Mouse (Mus musculus): Measurements from ENCODE around the gene Vipr2.

The Vipr2 gene

DNA sequence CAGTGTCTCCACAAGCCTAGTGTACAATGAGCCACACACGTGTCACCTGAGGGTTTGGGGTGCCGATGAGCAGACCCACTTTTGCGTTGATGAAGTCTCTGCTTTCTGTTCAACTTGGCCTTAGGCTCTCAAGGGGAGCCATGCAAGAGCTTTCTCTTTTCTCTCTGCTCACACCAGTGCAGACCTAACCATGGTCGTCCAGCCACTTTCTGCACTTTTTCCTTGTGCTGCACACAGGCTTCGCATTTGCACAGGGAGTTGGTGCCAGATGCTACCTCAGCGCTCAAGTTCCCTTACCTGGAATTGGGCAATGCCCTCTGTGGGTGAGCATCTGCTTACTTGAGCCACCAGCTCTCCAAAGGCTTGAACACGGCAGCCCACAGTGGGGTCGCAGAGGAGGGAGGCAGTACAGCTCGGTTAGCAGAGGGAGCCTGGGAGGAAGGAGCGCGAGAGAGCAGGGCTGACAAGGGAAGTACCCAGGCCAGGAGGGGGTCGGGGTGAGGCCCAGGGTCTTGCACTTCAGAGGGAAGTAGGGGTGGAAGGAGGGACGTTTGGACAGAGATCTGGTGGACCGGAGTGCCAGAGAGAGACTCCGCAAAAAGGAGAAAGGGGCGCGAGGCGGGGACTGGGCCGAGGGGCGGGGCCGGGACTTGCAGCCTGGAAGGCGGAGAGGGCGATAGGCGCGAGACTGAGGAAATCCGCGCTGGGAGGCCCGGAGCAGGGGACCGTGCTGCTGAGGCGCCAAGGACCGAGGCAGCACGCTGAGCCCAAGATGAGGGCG lies at the start of gene Vipr2:
TSS of gene Vipr2 (plus strand) at position 653 of the 781 bp plus-strand sequence.
- WGBS: 9% methylated on average over 33 of the region's 33 CpGs

DNA sequence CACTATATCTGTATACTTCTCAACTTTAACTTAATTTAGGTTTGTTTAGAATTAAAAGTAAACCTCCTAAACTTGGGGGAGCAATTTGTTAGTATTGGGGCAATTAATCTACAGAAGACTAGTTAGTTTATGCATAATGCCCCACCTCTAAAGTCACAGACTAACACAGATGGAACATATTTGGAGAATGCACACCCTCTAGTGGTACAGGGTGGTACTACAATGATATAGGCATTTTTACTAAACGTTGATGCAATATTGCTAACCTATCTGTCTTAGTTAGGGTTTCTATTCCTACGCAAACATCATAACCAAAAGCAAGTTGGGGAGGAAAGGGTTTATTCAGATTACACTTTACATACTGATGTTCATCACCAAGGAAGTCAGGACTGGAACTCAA lies 49.4 kb upstream of the Vipr2 start:
- WGBS: 48% methylated on average over 2 of the region's 2 CpGs

DNA sequence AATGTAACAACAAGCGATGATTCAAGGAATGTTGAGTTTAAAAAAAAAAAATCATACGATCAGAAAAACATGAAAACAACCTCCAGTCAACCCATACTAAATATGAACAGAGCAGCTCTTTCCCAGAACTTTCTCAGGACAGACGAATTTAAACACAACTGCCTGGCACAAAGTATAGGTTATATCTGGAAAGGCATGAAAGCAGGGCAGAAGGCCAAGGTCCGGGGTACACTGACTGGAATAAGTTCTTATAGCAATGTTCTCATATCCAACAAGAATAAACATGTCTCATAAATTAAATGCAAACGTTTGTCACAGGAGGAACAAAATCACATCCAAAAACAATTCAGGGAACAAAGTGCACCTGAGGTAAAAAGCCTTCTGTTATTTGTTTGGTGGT lies 42.2 kb upstream of the Vipr2 start:
- 58% methylated on average over 5 of the region's 5 CpGs for whole genome bisulfite sequencing

DNA sequence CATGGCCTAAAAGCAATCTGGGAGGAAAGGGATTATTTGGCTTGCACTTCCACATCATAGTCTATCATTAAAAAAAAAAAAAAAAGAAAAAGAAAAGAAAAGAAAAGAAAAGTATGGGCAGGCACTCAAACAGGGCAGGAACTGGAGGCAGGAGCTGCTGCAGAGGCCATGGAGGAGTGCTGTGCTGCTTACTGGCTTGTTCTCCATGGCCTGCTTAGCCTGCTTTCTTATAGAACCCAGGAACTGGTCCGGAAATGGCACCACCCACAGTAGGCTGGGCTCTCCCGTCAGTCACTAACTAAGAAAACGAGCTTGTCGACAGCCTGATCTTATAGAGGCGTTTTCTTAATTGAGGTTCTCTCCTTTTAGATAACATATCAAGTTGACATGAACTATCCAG lies 32.7 kb upstream of the Vipr2 start:
- WGBS: 73% methylated on average over 5 of the region's 5 CpGs

DNA sequence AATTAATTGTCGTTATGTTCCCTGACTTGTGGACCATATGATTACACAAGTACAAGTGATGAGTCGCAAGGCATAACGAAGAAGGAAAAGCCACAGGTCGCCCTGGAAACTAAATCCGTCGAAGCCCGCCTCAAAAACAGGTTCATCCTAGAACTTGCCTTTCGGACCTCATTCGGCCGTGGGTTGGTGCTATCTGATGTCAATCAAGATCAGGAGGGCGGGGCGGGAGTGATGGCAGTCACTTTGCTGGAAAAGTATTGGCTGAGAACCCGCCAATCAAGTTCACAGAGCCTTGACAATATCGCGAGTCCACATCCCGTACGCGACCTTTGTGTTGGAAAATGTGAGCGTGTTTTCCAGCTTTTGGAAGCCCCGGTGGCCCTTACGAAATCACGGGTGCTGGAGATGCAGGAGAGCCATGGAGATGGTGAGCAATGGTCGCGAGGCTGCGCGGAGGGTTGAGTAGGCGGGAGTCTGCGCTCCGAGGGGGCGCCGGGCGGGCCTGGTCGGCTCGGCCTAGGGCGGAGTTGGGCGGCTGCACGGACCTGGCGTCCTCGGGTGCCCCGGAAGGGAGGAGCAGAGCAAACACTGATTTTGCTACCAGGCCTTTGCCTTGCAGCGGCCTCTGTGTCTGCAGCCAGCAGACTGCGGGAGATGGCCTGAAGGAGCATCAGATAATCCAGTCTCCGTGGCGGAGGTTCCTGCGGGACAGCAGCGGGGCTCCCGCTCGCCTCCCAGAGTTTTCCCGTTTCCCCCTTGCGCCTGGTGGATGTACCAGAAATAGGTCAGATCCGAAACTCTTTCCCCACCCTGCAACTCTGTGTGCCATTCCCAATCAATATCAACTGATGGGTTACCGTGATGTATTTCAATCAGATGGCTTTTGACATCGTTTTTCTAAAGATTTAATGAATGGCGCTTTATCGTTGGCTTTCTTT lies 29.8 kb upstream of the Vipr2 start, which contains the start of gene Zfp386:
TSS of gene Zfp386 (plus strand) at position 285 of the 938 bp plus-strand sequence.
- 1% methylated on average over 55 of the region's 55 CpGs for WGBS

DNA sequence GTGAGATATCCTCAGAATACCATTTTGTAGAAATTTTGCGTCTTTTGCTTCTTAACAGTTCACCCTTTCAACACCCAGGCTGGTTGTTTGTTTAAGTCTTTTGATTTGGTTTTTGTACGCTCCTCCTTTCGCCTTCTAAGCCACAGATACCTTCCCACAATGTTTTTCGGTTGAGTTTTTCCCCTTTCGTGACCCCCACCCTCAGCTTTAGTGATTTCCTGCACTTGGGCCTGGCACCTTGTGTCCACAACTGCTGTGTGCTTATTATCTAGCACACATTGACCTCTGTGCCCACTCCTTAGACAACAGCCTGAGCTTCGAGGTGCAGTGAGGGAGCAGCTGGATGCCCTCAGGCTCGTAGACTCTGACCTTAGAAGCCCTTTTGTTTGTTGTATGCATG lies 28.8 kb upstream of the Vipr2 start:
- 35% methylated on average over 7 of the region's 7 CpGs for WGBS

DNA sequence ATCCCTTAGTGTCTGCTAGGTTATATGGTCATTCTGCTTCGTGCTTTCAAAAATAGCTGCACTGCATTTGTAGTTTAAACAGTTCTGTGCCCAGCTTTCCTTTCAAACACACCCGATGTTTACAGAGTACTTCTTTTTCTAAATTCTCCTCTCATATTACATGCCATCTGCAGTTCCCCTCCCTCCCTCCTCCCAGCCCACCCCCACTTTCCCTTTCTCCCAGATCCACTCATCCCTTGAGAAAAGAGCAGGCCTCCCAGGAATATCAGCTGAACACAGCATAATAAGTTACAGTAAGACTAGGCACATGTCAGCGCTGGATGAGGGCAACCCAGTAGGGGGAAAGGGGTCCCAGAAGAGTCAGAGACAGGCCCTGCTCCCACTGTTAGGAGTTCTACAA lies 28.3 kb upstream of the Vipr2 start:
- WGBS: 42% methylated on average over 3 of the region's 3 CpGs

DNA sequence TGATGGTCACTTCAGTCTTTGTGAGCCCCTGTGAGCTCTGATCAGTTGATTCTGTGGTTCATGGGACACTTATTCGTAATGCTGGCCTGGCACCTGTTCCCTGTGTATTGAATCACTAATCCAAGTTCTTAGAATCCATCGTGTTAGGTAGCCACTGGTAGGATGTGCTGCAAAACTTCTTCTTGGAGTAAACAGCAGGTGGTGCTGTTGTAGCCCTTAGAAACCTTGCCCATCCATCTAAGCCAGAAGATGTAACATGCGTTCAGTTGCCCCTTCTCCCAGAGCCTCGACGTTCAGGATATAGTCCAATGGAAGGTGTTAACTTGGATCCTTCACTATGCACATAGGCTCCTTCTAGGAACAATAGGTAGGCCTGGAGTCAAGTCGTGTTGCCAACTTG lies 27.8 kb upstream of the Vipr2 start:
- 58% methylated on average over 6 of the region's 6 CpGs for WGBS

DNA sequence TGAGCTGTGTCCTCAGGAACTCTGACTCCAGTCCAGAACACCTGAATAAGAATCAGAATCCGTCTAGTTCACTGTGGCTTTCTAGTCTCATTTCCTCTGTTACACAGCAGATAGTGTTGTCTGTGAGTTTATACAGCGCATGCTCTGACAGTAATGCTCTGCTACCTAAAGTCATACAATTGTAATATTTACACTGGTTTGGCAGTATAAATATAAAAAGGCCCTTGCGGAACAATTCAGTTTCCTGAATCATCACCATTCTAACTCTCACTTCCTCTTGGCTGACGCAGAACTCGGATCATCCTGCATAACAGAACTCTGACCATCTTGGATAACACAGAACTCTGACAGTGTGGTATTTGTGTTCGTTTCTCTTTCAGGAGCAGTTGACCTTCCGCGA lies 23.2 kb upstream of the Vipr2 start:
- WGBS: 91% methylated on average over 8 of the region's 8 CpGs

DNA sequence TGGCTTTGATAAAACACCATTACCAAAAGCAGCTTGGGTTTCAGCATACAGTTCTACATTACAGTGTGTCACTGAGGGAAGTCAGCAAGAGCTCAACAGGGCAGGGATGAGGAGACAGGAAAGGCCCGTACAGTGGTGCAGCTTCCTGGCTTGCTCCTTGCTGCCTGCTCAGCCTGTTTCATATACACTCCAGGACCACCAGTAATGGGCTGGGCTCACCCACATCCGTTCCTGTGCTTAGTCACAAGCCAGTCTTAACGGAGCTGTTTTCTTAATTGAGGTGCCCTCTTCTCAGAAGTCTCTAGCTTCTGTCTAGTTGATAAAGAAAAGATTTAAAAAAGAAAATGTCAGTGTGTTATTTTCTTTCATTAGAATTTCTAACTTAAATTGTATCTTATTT lies 21.4 kb upstream of the Vipr2 start:
- 92% methylated on average over 3 of the region's 3 CpGs for WGBS

DNA sequence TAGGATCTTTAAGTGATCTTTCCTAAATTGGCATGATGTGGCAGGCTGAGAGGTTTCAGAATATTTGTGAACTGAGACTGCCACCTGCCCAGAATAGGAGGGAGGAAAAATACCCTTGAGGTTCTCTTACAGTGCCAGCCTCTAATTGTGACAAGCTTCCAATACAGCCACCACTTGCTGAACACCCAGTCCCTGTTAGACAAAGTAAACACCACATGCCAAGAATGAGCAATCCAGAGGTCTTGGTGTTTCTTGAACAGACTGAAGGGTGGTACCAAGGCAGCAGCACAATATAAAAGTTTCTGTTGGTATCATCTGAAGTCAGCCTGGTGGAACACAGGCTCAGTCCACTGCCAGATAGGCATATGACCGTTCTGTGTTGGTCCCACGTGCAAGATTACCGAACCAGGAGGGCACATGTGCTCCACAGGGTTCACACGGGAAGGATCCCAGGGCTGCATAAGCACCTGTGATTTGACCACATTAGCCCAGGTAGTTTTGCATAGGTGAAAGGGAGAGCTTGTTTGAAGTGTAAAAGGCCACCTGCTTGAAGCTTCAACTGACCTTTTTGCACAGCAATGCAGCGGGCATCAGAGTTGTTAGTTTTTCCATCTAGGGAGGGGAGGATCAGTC lies 15.8 kb upstream of the Vipr2 start:
- 98% methylated on average over 5 of the region's 5 CpGs for WGBS

DNA sequence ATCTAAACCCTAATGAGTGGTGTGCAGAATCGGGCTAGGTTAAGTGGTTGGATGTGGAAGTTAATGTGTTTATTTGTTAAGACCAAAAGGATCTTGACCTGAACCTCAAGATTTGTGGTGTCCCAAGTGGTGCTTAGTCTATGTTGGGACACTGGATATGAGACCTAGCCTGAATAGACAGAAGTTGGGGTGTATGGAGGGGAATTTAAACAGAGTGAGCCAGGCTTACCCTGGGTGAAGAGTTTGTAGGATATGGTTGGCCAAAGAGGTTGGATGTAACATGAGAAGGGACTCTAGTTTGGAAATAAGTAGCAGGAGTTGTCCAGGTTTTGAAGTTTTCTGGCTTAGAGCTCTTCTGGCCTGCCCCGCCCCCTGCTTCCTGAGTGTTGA lies 15.3 kb upstream of the Vipr2 start:
- WGBS: 95% methylated on average over 2 of the region's 2 CpGs

DNA sequence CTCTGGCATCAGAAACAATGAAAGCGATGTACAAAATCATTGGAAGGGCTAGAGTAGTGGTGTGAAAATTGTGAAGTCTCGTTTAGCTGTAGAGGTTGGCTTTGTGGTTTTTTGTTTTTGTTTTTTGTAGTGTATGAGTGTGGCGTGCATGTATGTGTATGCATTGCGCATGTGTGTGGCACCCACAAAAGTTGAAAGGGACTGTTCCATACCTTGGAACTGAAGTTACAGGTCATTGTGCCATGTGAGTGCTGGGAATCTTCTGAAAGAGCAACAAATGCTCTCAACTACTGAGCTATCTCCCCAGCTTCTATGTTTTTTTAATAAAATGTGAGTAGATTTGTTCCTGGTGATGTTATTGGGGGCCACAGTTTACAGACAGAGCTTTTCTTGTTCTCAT lies 14.5 kb upstream of the Vipr2 start:
- 94% methylated on average over 4 of the region's 4 CpGs for WGBS

DNA sequence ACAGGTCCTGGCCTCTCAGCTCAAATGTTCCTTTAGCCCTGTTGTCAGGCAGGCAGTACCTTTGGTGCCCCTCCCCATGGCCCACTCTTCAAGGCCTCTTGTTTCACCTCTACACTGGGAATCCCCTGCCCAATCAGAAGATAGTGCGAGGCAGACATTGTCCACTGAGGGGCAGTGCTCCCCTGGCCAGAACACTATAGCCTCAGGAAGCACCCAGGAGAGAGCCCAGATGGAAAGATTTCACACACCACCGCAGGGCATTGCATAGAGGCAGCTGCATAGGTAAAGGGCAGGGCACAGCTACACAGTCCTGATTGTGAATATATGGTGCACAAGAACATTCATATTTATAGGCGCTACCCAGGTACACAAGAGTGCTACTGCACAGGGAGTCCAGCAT lies 6.5 kb upstream of the Vipr2 start:
- 27% methylated on average over 3 of the region's 3 CpGs for WGBS

DNA sequence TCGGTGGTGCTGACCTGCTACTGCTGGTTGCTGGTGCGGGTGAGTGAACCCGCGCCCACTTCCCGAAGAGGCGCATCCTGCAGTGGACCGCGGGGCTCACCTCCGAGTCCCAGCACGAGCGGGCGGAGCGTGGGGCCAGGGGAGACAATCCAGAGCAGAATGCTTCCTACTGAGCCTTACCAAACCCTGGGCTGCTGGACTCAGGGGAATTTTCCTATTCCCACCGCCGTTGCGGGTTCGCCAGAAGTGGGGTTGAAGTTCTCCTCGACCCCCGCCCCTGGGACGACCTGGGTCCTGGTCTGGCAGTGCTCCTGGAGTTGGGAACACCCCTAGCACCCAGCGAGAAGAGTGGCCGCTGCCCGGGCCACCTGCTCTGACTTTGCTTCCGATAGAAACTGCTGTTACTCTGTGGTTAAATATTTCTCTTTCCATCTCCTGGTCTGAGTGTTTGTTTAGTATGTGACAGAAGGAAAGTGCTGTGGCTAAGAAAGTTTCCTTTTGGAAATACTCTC lies 385 bp downstream of the Vipr2 start:
- 2% methylated on average over 24 of the region's 24 CpGs for WGBS

DNA sequence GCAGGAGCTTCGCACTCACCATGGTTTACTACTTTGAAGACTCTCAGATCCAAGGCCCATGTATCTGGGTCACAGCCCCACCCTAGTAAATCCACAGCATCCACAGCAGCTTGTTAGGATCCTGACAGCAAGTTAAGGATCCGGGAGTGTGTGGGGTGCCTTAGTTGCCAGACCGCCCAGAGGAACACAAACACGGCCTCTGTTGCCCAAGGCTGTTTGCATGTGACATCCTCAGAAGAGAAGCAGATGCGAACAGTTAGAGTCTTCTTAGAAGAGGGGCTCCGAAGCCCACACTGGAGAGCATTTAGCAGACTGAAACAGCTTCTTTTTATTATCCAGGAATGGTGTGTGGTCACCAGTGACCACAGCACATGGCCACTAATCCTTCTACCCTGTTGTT lies 5.6 kb downstream of the Vipr2 start:
- 72% methylated on average over 6 of the region's 6 CpGs for WGBS

DNA sequence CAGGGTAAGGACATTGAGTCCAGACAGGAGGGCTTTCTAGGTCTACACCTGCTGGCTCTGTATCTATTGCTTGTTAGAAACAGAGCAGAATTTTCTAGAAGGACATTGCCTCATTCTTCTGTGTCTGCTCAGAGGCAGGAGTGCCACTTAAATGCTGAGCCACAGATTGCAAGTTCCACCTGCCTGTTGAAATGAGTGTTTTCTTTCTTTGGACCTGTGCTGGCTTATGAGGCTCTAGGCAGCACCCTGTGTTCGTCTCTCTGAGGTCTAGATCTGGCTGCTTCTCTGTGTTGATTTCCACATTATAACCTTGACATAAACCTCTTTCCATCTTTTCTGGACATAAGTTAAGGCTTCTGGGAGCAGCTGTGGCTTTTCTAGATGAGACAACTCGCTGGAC lies 6.8 kb downstream of the Vipr2 start:
- WGBS: 85% methylated on average over 2 of the region's 2 CpGs

DNA sequence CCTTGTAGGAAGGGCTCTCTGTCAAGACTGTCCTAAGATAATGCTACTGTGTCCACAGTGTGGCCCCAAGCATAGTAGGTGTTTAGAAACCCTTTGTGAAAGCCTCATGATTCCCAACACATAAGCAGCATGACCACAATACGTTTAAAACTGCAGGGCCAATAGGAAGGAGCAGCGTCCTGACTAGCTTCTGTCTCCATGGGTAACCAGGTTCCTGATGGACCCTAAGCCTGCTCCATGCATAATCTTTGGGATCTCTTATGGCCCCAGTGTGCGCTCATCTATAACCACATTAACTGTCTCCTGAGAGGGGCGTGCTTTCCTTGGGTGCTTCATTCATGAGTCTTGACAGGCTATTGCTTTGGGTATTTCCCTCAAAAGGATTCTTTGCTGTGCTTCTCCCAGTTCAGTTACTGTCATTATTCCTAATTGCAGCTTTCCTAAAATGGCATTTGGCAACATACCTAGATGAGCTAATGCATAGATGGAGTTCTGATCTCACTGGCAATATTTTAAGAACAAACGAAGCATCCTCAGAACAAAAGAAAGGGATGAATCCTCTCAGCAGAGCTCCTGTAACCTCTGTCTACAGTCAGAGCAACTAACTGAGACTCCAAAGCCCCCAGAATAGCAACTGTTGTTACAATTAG lies 9.6 kb downstream of the Vipr2 start:
- 78% methylated on average over 5 of the region's 5 CpGs for WGBS

DNA sequence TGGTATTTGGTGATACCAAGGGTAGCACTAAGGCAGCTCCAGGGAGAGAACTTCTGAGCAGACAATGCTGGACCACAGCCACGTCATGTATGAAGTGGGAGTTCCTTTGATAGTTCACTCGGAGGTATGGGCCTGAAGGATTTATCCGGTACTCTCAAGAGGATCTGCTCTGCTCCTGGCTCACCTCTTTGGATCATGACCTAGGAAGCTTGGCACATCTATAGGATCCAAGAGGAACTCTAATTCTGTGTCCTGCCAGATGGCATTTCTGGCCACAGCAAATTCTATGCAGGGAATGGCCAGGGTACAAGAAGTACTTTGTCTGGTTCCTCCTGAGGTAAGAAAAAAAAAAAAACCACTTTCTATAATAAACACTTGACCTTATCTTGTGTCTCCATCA lies 12.3 kb downstream of the Vipr2 start:
- WGBS: 95% methylated on average over 3 of the region's 3 CpGs

DNA sequence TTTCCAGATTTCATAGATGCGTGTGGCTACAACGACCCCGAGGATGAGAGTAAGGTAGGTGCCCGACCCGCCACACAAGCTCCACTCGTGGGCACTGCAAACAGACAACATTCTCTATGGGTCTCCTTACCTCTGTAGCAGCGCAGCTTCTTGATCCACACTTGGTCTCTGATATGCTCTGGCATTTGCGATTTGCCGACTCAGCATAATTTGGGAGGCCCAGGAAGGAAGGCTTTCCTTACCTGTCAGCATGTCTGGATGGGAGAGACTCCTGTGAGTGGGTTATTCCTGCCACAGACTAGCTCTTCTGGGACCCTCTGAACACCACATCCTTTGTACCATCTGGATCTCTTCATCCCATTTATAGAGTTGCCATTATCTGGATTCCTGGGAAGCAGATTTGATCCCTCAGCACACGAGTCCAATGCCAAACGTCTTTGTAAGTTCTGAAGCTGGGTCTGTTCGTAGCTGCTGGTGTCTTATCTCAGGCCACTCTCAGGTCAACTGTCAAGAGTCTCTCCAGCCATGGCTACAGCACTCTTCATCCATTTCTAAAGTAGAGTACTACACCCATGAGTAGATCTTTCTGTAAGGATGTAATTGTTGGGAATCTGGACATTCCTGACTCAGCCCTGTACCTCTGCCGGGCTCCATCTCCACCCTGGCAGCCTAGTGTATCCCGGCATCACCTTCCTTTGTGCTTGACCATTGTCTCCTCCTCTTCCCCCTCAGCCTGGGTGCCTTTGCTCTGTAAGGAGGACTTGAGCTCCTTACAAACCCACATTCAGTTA lies 17.4 kb downstream of the Vipr2 start:
- WGBS: 91% methylated on average over 14 of the region's 14 CpGs

DNA sequence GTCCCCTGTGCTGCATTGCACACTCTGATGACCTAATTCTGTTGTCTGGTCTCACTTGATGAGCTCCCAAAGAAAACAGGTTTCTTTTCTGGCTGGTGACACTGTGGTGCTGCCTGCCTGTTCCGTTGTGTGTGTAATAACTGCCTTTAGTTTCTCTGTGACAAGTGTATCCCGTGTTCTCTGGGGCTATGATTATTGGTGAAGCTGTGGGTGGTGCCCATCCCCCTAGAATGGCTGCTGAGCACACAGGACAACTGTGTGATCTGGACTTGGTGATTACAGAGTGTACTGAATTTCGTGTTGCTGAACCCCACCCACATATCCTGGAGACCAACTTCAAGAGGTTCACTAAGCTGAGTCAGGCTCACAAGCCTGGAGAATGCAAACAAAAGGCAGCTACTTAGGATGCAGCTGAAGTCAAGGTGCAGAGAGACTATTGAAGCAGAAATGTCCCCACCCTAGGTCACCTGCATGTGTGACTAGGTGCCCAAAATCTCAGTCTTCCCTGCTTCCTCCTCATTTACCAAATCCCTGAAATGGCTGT lies 18.9 kb downstream of the Vipr2 start:
- WGBS: 47% methylated on average over 3 of the region's 3 CpGs

Data from cerebral cortex, adult 2 months (tissue).